Mouse (Mus musculus): Measurements from ENCODE around the gene Rpl26. TPM values are rescaled to one million over a fixed set of nuclear protein-coding genes. Genes with fewer than 3 reads are reported as not detected.

The Rpl26 gene
- polyA plus RNA-seq, 1 experiment = 197 TPM

GRCm38 (mm10) chr11:68933885-68934507, 32.6 kb downstream of the Rpl26 start:
- no peak for TF ChIP-seq GATA1 (IDR thresholded peaks at IDR 0.05; ENCODE audit: low read length)

DNA sequence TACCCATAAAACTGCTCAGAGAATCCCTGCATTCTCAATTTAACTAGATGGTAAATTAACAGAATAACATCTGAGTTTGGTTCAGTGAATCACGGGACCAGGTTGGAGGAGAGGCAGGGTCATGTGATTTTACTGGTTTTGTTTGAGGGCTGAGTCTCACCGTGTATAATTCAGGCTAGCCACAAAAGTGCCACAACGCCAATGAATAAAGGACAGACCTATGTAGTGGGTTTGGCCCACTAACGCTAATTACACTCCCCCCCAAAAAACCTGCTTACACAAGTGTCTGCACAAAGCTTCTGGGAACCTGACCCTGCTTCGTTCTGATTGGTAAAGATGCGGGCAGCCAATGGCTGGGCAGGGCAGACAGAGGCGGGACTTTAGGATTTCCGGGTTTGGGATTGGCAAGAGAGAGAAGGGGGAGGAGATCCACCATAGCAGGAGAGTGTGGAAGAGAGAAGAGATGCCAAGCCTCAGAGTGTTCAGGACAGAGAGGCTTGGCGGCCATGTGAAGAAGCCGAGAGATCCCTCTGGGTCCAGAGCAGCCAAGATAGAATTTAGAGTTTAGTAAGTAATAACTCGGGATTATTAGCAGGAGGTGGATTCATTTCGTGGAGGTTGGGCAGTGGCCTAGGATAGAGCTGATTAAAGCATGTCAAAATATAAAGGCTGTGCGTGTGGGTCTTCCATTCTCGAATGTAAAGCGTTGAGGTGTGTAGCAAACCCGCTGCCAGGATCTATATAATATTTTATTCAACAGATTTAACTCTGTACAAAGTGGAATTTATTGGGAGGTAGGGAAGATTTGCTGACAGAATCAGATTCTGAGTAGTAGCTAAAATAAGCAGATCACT, 38.3 kb downstream of the Rpl26 start:
- no peak for TF ChIP-seq GATA1 (IDR thresholded peaks at IDR 0.05; ENCODE audit: low read length)

GRCm38 (mm10) chr11:68940516-68940915, 39.1 kb downstream of the Rpl26 start:
- TF ChIP-seq GATA1 (IDR thresholded peaks at IDR 0.05; ENCODE audit: low read length) = no peak

DNA sequence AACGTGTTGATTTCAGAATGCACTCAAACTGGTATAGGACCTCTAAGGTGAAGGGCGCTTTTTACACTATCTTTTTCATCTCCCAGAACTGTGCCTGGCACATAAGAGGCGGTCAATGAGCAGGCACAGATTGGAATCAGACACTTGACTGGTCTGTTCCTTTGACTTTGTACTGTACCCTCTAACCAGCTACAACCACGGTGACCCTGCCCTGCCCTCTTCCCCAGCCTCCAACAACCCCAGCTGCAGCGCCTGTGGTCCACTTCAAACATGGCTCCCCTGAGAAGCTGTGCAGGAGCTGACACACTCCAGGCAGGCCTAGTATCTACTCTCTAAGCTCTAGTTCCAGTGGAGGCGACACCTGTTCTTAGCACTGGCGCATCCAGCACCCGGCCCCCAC, 41.3 kb downstream of the Rpl26 start:
- no peak for TF ChIP-seq GATA1 (IDR thresholded peaks at IDR 0.05; ENCODE audit: low read length)

DNA sequence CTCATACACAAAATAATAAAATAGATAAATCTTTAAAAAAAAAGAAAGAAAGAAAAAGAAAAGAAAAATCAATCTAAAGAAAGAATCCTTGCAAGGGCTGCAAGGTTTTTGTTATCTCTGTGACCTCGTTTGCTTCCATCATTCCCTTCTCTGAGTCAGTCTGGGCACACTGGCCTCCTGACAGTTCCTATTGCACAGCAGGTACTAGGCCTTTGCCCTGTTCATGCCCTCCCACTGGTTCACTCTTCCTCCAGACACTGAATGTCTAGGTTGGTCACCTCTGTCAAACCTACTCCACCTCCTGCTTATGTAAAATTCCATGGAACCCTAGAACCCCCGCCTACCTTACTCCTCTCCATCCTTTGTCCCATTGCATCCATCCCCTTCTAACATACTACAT, 43.9 kb downstream of the Rpl26 start:
- TF ChIP-seq GATA1 (IDR thresholded peaks at IDR 0.05; ENCODE audit: low read length) = no peak

DNA sequence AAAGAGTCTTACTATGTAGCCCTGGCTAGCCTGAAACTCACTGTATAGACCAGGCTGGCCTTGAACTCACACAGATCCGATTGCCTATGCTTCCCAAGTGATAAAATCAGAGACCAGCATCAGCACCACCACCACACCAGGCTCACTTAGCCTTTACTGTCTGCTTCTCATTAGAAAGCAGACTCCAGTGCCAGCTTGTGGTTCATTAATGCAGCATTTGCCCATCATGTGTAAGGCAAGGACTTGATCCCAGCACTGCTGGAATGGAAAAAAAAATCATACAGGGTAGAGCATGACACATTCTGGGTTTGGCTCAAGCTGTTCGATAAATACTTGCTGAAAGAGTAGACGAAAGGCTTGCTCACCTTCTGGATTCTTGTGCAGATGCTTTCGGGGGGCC, 44.6 kb downstream of the Rpl26 start:
- no peak for TF ChIP-seq GATA1 (IDR thresholded peaks at IDR 0.05; ENCODE audit: low read length)

DNA sequence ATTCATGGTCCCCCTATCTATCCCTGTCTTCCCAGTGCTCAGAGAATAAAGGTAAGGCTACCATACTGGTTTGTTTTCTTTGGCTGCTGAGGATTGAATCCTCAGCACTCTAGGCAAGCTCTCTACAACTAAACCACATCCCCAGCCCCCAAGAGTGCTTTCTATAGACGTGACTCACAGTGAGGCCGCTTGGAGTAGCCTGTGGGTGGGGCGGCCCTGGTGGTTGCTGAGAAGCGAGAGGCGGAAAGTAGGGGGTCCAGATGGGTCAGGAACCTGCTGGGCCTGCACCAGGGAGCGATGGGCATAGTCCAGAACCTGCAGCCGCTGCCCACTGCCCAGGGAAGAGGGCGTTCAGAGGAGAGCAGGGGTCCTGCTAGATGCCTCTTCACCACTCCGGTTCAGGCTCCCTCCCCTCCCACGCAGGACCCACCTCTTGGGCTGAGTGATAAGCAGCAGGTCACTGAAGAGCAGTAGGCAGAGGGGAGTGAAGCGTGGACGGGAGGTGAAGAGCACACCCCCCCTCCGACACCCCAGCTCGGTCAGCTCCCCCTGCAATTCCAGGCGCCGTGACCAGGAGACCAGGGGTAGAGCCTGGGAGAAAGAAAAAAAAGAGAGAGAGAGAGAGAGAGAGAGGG, 45.5 kb downstream of the Rpl26 start:
- no peak for TF ChIP-seq GATA1 (IDR thresholded peaks at IDR 0.05; ENCODE audit: low read length)

DNA sequence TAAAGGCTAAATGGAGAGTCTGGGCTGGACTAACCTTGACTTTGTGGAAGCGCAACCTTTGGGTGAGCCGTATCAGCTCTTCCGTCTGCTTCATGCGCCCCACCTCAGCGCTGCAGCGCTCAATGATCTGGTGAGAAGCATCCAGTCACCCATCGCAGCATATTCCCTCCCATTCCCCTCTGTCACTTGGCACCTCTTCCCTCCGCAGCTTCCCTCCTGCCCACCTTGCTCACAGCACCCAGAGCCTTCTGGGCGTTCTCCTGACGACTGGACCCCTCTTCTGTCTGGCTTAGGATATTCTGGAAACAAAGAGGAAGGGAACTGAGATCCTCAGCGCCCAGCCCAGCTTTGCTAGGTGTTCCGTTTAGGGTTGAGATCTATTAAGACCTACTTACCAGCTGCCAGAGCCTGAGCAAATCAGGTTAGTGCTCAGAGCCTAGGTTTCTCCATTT, 46.2 kb downstream of the Rpl26 start:
- no peak for TF ChIP-seq GATA1 (IDR thresholded peaks at IDR 0.05; ENCODE audit: low read length)

DNA sequence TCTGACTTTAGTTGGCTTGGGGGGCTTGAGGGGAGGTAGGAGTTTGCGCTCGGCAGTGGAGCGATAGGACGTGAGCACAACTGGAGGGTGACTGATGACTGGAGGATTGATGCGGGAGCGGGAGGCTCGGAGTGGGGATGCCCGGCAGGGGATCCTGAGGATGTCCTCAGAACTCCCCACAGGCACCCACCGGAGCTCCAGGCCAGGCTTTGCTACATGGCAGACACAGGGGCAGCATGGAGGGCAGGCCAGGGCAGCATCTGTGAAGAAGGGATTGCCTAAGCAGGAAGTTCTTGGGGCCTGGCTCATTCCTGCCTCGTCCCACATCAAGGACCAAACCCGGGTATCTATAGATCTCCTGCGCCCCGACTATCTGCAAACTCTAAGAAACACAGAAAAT, 52.5 kb downstream of the Rpl26 start:
- TF ChIP-seq GATA1 (IDR thresholded peaks at IDR 0.05; ENCODE audit: low read length) = no peak

DNA sequence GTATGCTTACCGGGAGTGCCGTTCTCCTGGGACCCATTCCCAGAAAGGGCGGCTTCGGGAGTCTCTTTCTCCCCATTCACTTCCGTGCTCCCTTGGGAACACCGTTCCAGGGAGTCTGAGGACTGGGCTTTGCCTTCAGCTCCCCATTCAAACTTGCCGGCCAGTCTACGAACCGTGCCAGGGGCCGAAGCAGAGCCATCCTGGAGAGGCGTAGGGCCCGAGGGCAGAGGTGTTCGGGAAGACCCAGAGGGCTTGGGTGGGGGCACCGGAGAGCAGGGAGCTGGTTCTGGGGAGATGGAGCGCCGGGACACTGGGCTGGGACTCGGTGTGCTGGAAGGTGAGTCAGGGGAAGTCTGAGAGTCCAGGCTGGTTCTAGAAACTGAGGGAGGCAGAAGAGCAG, 53.0 kb downstream of the Rpl26 start:
- TF ChIP-seq GATA1 (IDR thresholded peaks at IDR 0.05; ENCODE audit: low read length) = no peak

- no peak for TF ChIP-seq GATA1 (IDR thresholded peaks at IDR 0.05; ENCODE audit: low read length)
These were observed 54.1 kb downstream of the Rpl26 start for GRCm38 (mm10) chr11:68955473-68955872.

DNA sequence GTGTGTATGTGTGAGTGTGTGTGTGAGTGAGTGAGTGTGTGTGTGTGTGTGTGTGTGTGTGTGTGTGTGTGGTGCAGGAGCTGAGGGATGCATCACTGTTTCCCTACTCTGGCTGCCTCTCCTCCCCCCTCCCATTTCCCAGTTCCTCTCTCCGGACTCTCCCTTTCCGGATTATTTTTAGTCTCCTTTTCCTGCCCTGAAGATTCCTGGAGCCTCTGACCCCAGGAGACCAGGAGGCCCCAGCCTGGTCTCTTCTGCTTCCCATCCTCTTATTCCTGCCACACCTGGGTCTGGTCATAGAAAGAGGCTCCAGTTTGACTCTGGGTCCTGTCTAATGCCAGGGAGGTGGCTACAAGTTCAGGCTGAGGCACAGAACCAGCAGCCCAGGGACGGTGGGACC, 54.7 kb downstream of the Rpl26 start:
- TF ChIP-seq GATA1 (IDR thresholded peaks at IDR 0.05; ENCODE audit: low read length) = no peak

Other genes starting within 250 kb of the Rpl26 start
- not detected in 2 replicates for gene Myh10, start 210.0 kb upstream of the Rpl26 start, polyA plus RNA-seq (2012)
- 29.4 and 40.1 TPM in 2 replicates for gene Ndel1, start 29.7 kb upstream of the Rpl26 start, polyA plus RNA-seq (2012)
- gene Rnf222, start 13.0 kb upstream of the Rpl26 start, polyA plus RNA-seq (2012) = not detected in 2 replicates
- gene Odf4, start 25.5 kb downstream of the Rpl26 start, polyA plus RNA-seq (2012) = not detected in 2 replicates
- not detected in 2 replicates for gene Arhgef15, start 55.9 kb downstream of the Rpl26 start, polyA plus RNA-seq (2012)
- gene Slc25a35, start 66.5 kb downstream of the Rpl26 start, polyA plus RNA-seq (2012) = 1.2 and 1.5 TPM in 2 replicates
- 11.1 and 12.8 TPM in 2 replicates for gene Rangrf, start 73.6 kb downstream of the Rpl26 start, polyA plus RNA-seq (2012)
- 31.5 and 37.6 TPM in 2 replicates for gene Pfas, start 106.9 kb downstream of the Rpl26 start, polyA plus RNA-seq (2012)
- gene Ctc1, start 114.3 kb downstream of the Rpl26 start, polyA plus RNA-seq (2012) = 39.7 and 70.1 TPM in 2 replicates
- 217 and 345 TPM in 2 replicates for gene Aurkb, start 144.1 kb downstream of the Rpl26 start, polyA plus RNA-seq (2012)
- gene Borcs6, start 158.1 kb downstream of the Rpl26 start, polyA plus RNA-seq (2012) = 20.5 and 25.2 TPM in 2 replicates
- 55.6 and 63.5 TPM in 2 replicates for gene Tmem107, start 169.2 kb downstream of the Rpl26 start, polyA plus RNA-seq (2012)
- 32.2 and 39.6 TPM in 2 replicates for gene Vamp2, start 186.9 kb downstream of the Rpl26 start, polyA plus RNA-seq (2012)
- 25.0 and 26.2 TPM in 2 replicates for gene Per1, start 193.6 kb downstream of the Rpl26 start, polyA plus RNA-seq (2012)
- 0.80 and 1.4 TPM in 2 replicates for gene Hes7, start 218.8 kb downstream of the Rpl26 start, polyA plus RNA-seq (2012)
- gene 9130213A22Rik, start 221.0 kb downstream of the Rpl26 start, polyA plus RNA-seq (2012) = 0.09 and 0.10 TPM in 2 replicates
- gene Aloxe3, start 224.3 kb downstream of the Rpl26 start, polyA plus RNA-seq (2012) = not detected in 2 replicates

Data from G1E-ER4 (cell line).